Mouse (Mus musculus): ENCODE data around the gene Hoxc5.

- TF ChIP-seq CTCF (IDR thresholded peaks at IDR 0.05; ENCODE audit: borderline replicate concordance, control insufficient read depth, extremely low read depth, insufficient read depth, low read length, poor library complexity): no peak
- TF ChIP-seq POLR2A (IDR thresholded peaks at IDR 0.05; ENCODE audit: control insufficient read depth, extremely low read depth, insufficient read depth, low read length, poor library complexity): no peak
Observed at GRCm38 (mm10) chr15:102979936-102980335, 12.7 kb downstream of the Hoxc5 start.
